Mouse (Mus musculus): ENCODE results near the gene Shank1.

DNA sequence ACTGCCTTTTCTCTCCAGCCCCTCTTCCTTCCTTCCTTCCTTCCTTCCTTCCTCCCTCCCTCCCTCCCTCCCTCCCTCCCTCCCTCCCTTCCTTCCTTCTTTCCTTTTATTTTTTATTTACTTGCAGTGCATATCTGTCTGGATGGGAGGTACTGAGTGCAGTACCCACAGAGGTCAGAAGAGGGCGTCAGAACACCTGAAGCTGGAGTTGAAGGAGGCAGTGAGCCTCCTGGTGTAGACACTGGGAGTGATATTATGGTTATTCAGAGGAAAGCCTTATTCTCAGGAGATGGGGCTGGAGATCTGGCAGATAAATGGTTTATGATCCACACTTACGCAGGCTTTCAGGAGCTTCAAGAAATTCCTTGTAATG is 32.8 kb upstream of the Shank1 start:
- peak; percentile 37; the same call in 1 of the 2 replicates for TF ChIP-seq CTCF (IDR thresholded peaks at IDR 0.05; ENCODE audit: control insufficient read depth, insufficient read depth, insufficient replicate concordance, low read depth, low read length)
- TF ChIP-seq POLR2A (IDR thresholded peaks at IDR 0.05; ENCODE audit: control insufficient read depth, low read depth, low read length) = no peak

All from testis, adult 2 months (tissue).